Mouse (Mus musculus) megakaryocyte, embryonic 14.5 days (primary cell): ENCODE measurements around the gene Rap1gds1. TPM values are rescaled to one million over a fixed set of nuclear protein-coding genes. Genes with fewer than 3 reads are reported as not detected.

ENCODE experiments used
- H3K27me3 ChIP-seq: replicated peaks from 2 replicates; pipeline ENCODE3; 2012; ENCODE audit warnings: inconsistent platforms
- H3K36me3 ChIP-seq: replicated peaks from 2 replicates; pipeline ENCODE3; 2012; ENCODE audit warnings: low read length, inconsistent platforms, mixed read lengths
- H3K4me1 ChIP-seq: 2 replicates; pipeline ENCODE4 v1.6.1; 2012; ENCODE audit warnings: inconsistent platforms
- H3K4me3 ChIP-seq: replicated peaks from 2 replicates; pipeline ENCODE3; 2012; ENCODE audit warnings: moderate library complexity, mild to moderate bottlenecking, inconsistent platforms
- H3K9me3 ChIP-seq: 2 replicates; pipeline ENCODE4 v1.6.1; 2012; ENCODE audit warnings: inconsistent platforms
- FLI1 ChIP-seq: IDR thresholded peaks from 2 replicates; pipeline ENCODE4 v1.6.1; 2012; ENCODE audit warnings: low read length, inconsistent platforms, mixed read lengths
- GATA1 ChIP-seq: IDR thresholded peaks from 3 replicates; pipeline ENCODE4 v1.6.1; 2012; ENCODE audit warnings: mixed read lengths, low read length, inconsistent platforms, borderline replicate concordance
- polyA plus RNA-seq: library from polyadenylated mRNA; stranded (reverse); fragments of >175 nt; gene quantifications from 2 replicates; pipeline ENCODE4 v1.2.3, GENCODE M21; 2012; ENCODE audit warnings: low replicate concordance; ENCODE audit not compliant: insufficient read depth

The Rap1gds1 gene
- polyA plus RNA-seq, 1 experiment, result 5.4 TPM

- TF ChIP-seq GATA1, result no peak
- no peak for TF ChIP-seq FLI1
- Histone ChIP-seq H3K4me3 (no peak overlapping the region), H3K4me1 (no peaks in the 10 kb centered on the region), H3K9me3 (peaks cover 14% of the 10 kb centered on the region), H3K36me3 (no peaks in the 10 kb centered on the region), H3K27me3 (no peaks in the 10 kb centered on the region)
These were observed 20.9 kb upstream of the Rap1gds1 start for GRCm38 (mm10) chr3:139095894-139096293.

- Histone ChIP-seq H3K27me3 (no peaks in the 10 kb centered on the region), H3K36me3 (no peaks in the 10 kb centered on the region), H3K9me3 (peaks cover 27% of the 10 kb centered on the region), H3K4me1 (no peaks in the 10 kb centered on the region), H3K4me3 (no peak overlapping the region)
- no peak for TF ChIP-seq FLI1
- TF ChIP-seq GATA1, result no peak
These were observed 13.5 kb upstream of the Rap1gds1 start for GRCm38 (mm10) chr3:139088526-139088925.

GRCm38 (mm10) chr3:139083778-139084539 is 9.0 kb upstream of the Rap1gds1 start:
- Histone ChIP-seq H3K9me3 (peaks cover 7% of the 10 kb centered on the region), H3K4me3 (no peak overlapping the region), H3K27me3 (no peaks in the 10 kb centered on the region), H3K4me1 (no peaks in the 10 kb centered on the region), H3K36me3 (no peaks in the 10 kb centered on the region)
- no peak for TF ChIP-seq GATA1

GRCm38 (mm10) chr3:139079831-139080230 is 4.8 kb upstream of the Rap1gds1 start:
- H3K4me3 ChIP-seq, result no peak overlapping the region
- no peaks in the 10 kb centered on the region for H3K36me3 ChIP-seq
- H3K27me3 ChIP-seq, result no peaks in the 10 kb centered on the region
- TF ChIP-seq FLI1 (no peak), GATA1 (no peak)
- peaks cover 13% of the 10 kb centered on the region for H3K4me1 ChIP-seq
- no peaks in the 10 kb centered on the region for H3K9me3 ChIP-seq

- no peak for TF ChIP-seq FLI1
- Histone ChIP-seq H3K4me3 (no peak overlapping the region), H3K36me3 (no peaks in the 10 kb centered on the region), H3K4me1 (peaks cover 17% of the 10 kb centered on the region), H3K27me3 (no peaks in the 10 kb centered on the region), H3K9me3 (no peaks in the 10 kb centered on the region)
These were observed 3.0 kb upstream of the Rap1gds1 start for GRCm38 (mm10) chr3:139078010-139078409.

GRCm38 (mm10) chr3:139076059-139076455 is 1.1 kb upstream of the Rap1gds1 start:
- Histone ChIP-seq H3K9me3 (no peaks in the 10 kb centered on the region), H3K4me3 (peak overlapping the region; percentile 99), H3K27me3 (no peaks in the 10 kb centered on the region), H3K4me1 (peaks cover 20% of the 10 kb centered on the region), H3K36me3 (no peaks in the 10 kb centered on the region)
- no peak for TF ChIP-seq FLI1
- no peak for TF ChIP-seq GATA1

GRCm38 (mm10) chr3:139075333-139076058 is 495 bp upstream of the Rap1gds1 start:
- peaks cover 20% of the 10 kb centered on the region for H3K4me1 ChIP-seq
- TF ChIP-seq GATA1 (no peak), FLI1 (no peak)
- H3K27me3 ChIP-seq, result no peaks in the 10 kb centered on the region
- no peaks in the 10 kb centered on the region for H3K36me3 ChIP-seq
- H3K9me3 ChIP-seq, result no peaks in the 10 kb centered on the region
- H3K4me3 ChIP-seq, result peak overlapping the region; percentile 99

GRCm38 (mm10) chr3:139073801-139074483 is 1.1 kb downstream of the Rap1gds1 start:
- Histone ChIP-seq H3K4me3 (peak overlapping the region; percentile 99), H3K36me3 (no peaks in the 10 kb centered on the region), H3K9me3 (no peaks in the 10 kb centered on the region), H3K27me3 (no peaks in the 10 kb centered on the region), H3K4me1 (peaks cover 26% of the 10 kb centered on the region)
- no peak for TF ChIP-seq FLI1
- TF ChIP-seq GATA1, result no peak

- H3K36me3 ChIP-seq, result peaks cover 9% of the 10 kb centered on the region
- H3K4me3 ChIP-seq, result peak overlapping the region; percentile 11
- H3K4me1 ChIP-seq, result peaks cover 24% of the 10 kb centered on the region
- H3K27me3 ChIP-seq, result no peaks in the 10 kb centered on the region
- H3K9me3 ChIP-seq, result no peaks in the 10 kb centered on the region
- TF ChIP-seq GATA1, result no peak
- TF ChIP-seq FLI1, result no peak
These were observed 5.5 kb downstream of the Rap1gds1 start for GRCm38 (mm10) chr3:139069539-139069938.

GRCm38 (mm10) chr3:139064076-139064475 is 10.9 kb downstream of the Rap1gds1 start:
- no peak overlapping the region for H3K4me3 ChIP-seq
- peaks cover 31% of the 10 kb centered on the region for H3K36me3 ChIP-seq
- TF ChIP-seq FLI1 (no peak), GATA1 (no peak)
- no peaks in the 10 kb centered on the region for H3K27me3 ChIP-seq
- peaks cover 13% of the 10 kb centered on the region for H3K4me1 ChIP-seq
- 0 out of 2 replicates have a peak, but pooled peaks cover 4% of the 10 kb centered on the region for H3K9me3 ChIP-seq
